Mouse (Mus musculus) hindbrain, embryonic 13.5 days (tissue): ENCODE measurements around the gene Olfr248. TPM values are rescaled to one million over a fixed set of nuclear protein-coding genes. Genes with fewer than 3 reads are reported as not detected.
"Not testable (repeated sequence)": the region's sequence is repeated elsewhere in the genome, so short reads cannot be mapped to it uniquely, and the experiment has no call there.

Source experiments
- ATAC-seq: fragments of 200-750 bp; cut with Nextera tagmentation; 2 replicates; pipeline ENCODE4 v1.8.0; 2017; ENCODE audit warnings: moderate TSS enrichment; ENCODE audit not compliant: low FRiP score
- H3K27ac ChIP-seq: fragments of 300-500 bp; sonication (generic); 2 replicates; pipeline ENCODE4 v1.5.1; 2015; ENCODE audit warnings: inconsistent platforms, mild to moderate bottlenecking, moderate library complexity
- H3K27me3 ChIP-seq: fragments of 300-500 bp; sonication (generic); 2 replicates; pipeline ENCODE4 v1.6.1; 2015; ENCODE audit warnings: mild to moderate bottlenecking, inconsistent platforms
- H3K36me3 ChIP-seq: fragments of 300-500 bp; sonication (generic); 2 replicates; pipeline ENCODE4 v1.6.1; 2015; ENCODE audit warnings: mild to moderate bottlenecking, inconsistent platforms
- H3K4me1 ChIP-seq: fragments of 300-500 bp; sonication (generic); replicated peaks from 2 replicates; pipeline ENCODE4 v1.6.1; 2015; ENCODE audit warnings: inconsistent platforms
- H3K4me2 ChIP-seq: fragments of 300-500 bp; sonication (generic); 2 replicates; pipeline ENCODE4 v1.6.1; 2015; ENCODE audit warnings: inconsistent platforms, mild to moderate bottlenecking, moderate library complexity
- H3K4me3 ChIP-seq: fragments of 300-500 bp; sonication (generic); 2 replicates; pipeline ENCODE4 v1.5.1; 2015; ENCODE audit warnings: mild to moderate bottlenecking, inconsistent platforms
- H3K9ac ChIP-seq: fragments of 300-500 bp; sonication (generic); 2 replicates; pipeline ENCODE4 v1.6.1; 2015; ENCODE audit warnings: mild to moderate bottlenecking, inconsistent platforms
- H3K9me3 ChIP-seq: fragments of 300-500 bp; sonication (generic); 2 replicates; pipeline ENCODE4 v1.6.1; 2016; ENCODE audit warnings: inconsistent platforms
- WGBS: fragments of 180-500 bp; shearing (Covaris S2); methylation state at CpG from one replicate; pipeline ENCODE4 v1.1.7; 2015; 5-methylcytosine and 5-hydroxymethylcytosine counted together
- polyA plus RNA-seq: library from polyadenylated mRNA; unstranded; fragments of >200 nt; fragmentation: Nextera tagmentation; extraction: Ambion mirVana; gene quantifications from 2 replicates; pipeline ENCODE4 v1.2.1, GENCODE M21; 2015

Olfr248 gene
- polyA plus RNA-seq, result not detected in 2 replicates

DNA sequence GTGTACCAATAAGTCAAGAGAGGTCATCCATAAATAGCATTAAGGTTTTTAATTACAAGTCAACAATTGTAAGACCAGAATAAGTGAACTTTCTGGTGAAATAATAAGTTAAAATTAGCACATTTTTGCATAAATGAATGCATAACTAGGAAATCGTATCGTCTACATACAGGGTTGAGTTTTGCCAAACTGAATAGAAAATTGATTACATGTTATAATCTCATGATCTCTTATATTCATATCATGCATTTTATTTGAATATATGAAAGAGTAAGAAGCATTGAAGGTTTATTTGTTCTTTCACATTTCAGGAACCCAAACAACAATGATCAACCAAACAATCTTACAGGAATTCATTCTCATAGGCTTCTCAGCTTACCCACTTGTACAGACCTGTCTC lies at the start of gene Olfr248:
Gene Olfr248 (plus strand): TSS at position 301 of the 400 bp plus-strand sequence.
- Histone ChIP-seq H3K4me3 (no peak within 1 kb of the TSS), H3K4me1 (no peaks in the 10 kb centered on the region), H3K36me3 (no peaks in the 10 kb centered on the region), H3K9ac (no peak within 1 kb of the TSS), H3K27ac (no peak within 1 kb of the TSS), H3K27me3 (no peaks in the 10 kb centered on the region), H3K4me2 (no peak within 1 kb of the TSS), H3K9me3 (no peaks in the 10 kb centered on the region)
- ATAC-seq, result no peak
- WGBS, result 91% methylated on average over 2 of the region's 2 CpGs

- not testable (repeated sequence) for H3K9ac ChIP-seq, ATAC-seq, H3K4me2 ChIP-seq, H3K27me3 ChIP-seq, H3K9me3 ChIP-seq, H3K4me1 ChIP-seq, H3K36me3 ChIP-seq, H3K27ac ChIP-seq, H3K4me3 ChIP-seq
- WGBS, result 84% methylated on average over 1 of the region's 1 CpGs
These were observed 37.2 kb upstream of the Olfr248 start for GRCm38 (mm10) chr1:174353636-174354035.

- Histone ChIP-seq H3K27me3 (no peaks in the 10 kb centered on the region), H3K36me3 (no peaks in the 10 kb centered on the region), H3K4me2 (no peak overlapping the region), H3K9me3 (no peaks in the 10 kb centered on the region), H3K27ac (no peak overlapping the region), H3K4me1 (no peaks in the 10 kb centered on the region), H3K4me3 (no peak overlapping the region), H3K9ac (no peak overlapping the region)
- 85% methylated on average over 5 of the region's 5 CpGs for WGBS
- no peak for ATAC-seq
These were observed 36.2 kb upstream of the Olfr248 start for GRCm38 (mm10) chr1:174354640-174355039.

DNA sequence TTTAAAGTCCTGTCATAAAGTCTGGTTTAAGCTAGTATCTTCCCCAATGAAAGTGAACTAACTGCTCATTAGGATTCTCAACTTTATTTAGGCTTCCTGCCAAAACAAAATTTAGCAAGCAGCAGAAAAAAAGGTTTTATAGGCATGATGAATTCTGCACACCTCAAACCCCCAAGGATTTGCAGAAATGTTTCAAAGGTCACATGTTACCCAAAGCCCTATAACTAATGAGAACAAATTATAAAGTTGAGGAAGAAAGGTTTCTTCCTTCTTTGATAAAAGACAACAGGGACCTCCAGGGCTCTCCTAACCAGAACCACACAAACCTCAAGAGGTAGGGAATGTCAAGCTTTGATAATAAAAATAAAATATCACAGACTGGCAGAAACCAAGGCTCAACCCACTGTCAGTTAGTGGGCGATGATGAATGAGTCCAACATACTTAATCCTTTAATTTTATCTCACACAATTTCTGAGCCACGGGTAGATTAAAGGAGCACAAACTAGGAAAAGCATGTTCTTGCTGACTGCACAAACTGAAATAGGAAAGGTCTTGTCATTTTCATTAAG lies 25.9 kb upstream of the Olfr248 start, which contains the start of gene Olfr417:
Gene Olfr417 (plus strand): TSS at position 241 of the 570 bp plus-strand sequence.
- Histone ChIP-seq H3K9me3 (no peaks in the 10 kb centered on the region), H3K27me3 (no peaks in the 10 kb centered on the region), H3K36me3 (no peaks in the 10 kb centered on the region), H3K27ac (no peak within 1 kb of the TSS), H3K9ac (no peak within 1 kb of the TSS), H3K4me2 (no peak within 1 kb of the TSS), H3K4me3 (no peak within 1 kb of the TSS), H3K4me1 (no peaks in the 10 kb centered on the region)
- 69% methylated on average over 2 of the region's 2 CpGs for WGBS
- ATAC-seq, result no peak

DNA sequence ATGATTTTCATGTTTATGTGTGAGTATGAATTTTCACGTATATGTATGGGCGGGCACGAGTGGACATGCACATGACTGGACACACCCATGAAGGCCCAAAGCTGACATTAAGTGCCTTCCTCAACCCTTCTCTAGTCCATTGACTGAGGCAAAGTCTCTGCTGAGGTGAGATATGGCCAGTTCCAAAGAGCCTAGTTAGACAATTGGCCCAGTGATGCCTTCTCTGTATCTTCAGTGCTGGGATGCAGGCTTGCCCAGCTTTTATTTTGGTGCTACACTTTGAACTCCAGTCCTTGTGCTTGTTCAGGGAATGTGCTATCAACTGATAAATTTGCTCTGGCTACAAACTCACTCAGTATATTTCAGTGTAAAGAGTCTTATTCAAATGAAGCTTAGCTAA lies 17.0 kb upstream of the Olfr248 start:
- Histone ChIP-seq H3K27ac (no peak overlapping the region), H3K9me3 (no peaks in the 10 kb centered on the region), H3K4me2 (no peak overlapping the region), H3K4me1 (no peaks in the 10 kb centered on the region), H3K4me3 (no peak overlapping the region), H3K36me3 (no peaks in the 10 kb centered on the region), H3K9ac (no peak overlapping the region), H3K27me3 (no peaks in the 10 kb centered on the region)
- WGBS, result 96% methylated on average over 3 of the region's 3 CpGs
- no peak for ATAC-seq

DNA sequence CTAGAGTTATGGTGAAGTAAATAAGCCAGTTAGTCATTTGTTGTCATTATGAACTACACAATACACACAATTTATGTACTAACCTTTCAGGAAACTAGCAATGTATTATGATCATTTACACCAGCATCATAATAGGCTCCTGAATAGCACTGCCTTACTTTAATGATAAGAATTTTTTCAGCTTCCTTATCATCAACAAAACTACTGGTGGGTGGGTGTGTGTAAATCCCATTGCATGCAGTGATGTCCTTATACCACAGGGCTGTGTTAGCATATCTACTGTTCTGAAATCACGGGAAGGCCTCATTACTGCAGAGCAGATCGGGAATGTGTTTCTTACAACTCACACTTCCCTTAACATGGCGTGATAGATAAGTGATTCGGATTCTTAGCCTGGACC lies 32.1 kb downstream of the Olfr248 start:
- no peak overlapping the region for H3K9ac ChIP-seq
- H3K9me3 ChIP-seq, result no peaks in the 10 kb centered on the region
- H3K36me3 ChIP-seq, result no peaks in the 10 kb centered on the region
- no peak overlapping the region for H3K27ac ChIP-seq
- no peak for ATAC-seq
- H3K4me1 ChIP-seq, result no peaks in the 10 kb centered on the region
- no peak overlapping the region for H3K4me2 ChIP-seq
- 88% methylated on average over 4 of the region's 4 CpGs for WGBS
- no peaks in the 10 kb centered on the region for H3K27me3 ChIP-seq
- no peak overlapping the region for H3K4me3 ChIP-seq

DNA sequence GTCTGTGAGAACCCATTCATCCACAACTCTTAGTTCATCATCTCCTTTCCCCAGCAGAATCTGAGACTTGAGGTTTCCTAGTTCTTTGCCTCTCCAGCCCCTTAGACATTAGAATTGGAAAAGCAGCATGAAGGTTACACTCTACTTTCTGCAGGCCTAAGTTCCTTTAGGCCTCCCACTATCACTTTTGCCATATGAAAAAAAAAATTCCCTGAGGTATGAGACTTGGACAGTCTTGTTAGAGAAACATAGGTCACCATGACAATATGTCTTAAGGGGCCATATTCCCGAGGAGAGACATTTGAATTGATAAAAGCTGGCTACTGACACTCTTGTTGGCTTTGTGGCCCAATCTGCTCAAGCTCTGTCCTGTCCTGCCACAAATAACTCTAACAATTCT lies 32.9 kb downstream of the Olfr248 start, which contains the start of gene Olfr414:
Gene Olfr414 (plus strand): TSS at position 301 of the 400 bp plus-strand sequence.
- no peak within 1 kb of the TSS for H3K4me2 ChIP-seq
- H3K27ac ChIP-seq, result no peak within 1 kb of the TSS
- H3K27me3 ChIP-seq, result no peaks in the 10 kb centered on the region
- no peak within 1 kb of the TSS for H3K4me3 ChIP-seq
- WGBS, result 62% methylated on average over 1 of the region's 1 CpGs
- no peaks in the 10 kb centered on the region for H3K9me3 ChIP-seq
- ATAC-seq, result no peak
- H3K9ac ChIP-seq, result no peak within 1 kb of the TSS
- H3K36me3 ChIP-seq, result no peaks in the 10 kb centered on the region
- no peaks in the 10 kb centered on the region for H3K4me1 ChIP-seq

DNA sequence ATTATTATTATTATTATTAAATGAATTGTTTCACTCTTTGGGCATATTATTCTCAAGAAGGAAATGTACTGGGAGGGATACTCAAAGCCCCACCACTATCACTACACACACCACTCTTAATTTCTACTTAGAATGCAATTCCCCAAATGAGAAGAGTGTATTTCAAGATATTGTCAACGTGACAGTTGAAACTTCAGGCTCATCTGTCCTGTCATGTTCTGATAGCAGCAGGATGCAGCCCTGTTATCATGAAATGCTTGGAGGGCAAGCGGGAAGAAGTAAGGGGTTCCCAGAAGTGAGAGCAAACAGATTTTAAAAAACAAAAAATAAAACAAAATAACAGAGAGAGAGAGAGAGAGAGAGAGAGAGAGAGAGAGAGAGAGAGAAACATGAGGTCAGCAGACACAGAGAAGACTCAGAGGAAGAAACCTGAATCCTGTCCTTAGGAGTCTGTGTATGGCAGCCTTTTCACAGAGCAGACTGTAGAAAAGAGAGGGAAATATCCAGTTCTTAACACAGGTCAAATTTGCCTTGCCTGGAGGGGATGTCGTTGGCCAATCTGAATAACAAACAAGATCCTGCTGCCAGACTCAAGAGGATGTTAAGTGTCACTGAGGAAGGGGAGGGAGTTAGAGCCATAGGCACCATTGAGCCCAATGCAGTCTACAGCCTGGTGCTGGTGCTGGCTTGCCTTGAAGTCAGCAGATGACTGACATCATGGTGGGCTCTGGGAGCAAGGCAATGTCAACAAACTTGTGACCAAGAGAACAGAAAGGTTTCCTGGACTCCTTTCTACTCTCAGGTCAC lies 35.5 kb downstream of the Olfr248 start:
- no peak overlapping the region for H3K4me2 ChIP-seq
- no peak overlapping the region for H3K4me3 ChIP-seq
- no peak overlapping the region for H3K27ac ChIP-seq
- 62% methylated on average over 3 of the region's 3 CpGs for WGBS
- no peaks in the 10 kb centered on the region for H3K27me3 ChIP-seq
- H3K36me3 ChIP-seq, result no peaks in the 10 kb centered on the region
- no peak overlapping the region for H3K9ac ChIP-seq
- H3K4me1 ChIP-seq, result no peaks in the 10 kb centered on the region
- no peak for ATAC-seq
- no peaks in the 10 kb centered on the region for H3K9me3 ChIP-seq

DNA sequence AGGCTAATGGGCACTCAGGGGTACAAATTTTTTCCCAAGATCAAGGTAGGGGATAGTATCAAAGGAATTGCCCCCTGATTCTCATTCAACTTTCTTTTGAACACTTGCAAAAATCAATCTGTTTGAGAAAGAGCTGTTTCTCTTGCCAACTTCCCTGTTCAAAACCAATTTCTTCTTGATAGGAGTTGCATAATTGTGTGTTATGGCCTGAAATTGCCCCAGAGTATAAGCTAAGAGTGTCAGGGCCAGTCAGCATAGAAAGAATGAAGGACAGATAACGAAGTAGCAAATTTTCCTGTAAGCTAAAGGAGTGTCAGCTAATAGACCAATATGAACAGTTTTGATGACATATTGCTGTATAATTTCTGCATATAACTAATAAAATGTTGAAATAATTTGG lies 36.6 kb downstream of the Olfr248 start:
- Histone ChIP-seq H3K27me3 (no peaks in the 10 kb centered on the region), H3K4me1 (no peaks in the 10 kb centered on the region), H3K27ac (no peak overlapping the region), H3K9me3 (no peaks in the 10 kb centered on the region), H3K9ac (no peak overlapping the region), H3K36me3 (no peaks in the 10 kb centered on the region), H3K4me2 (no peak overlapping the region), H3K4me3 (no peak overlapping the region)
- no peak for ATAC-seq
- 81% methylated on average over 1 of the region's 1 CpGs for WGBS

DNA sequence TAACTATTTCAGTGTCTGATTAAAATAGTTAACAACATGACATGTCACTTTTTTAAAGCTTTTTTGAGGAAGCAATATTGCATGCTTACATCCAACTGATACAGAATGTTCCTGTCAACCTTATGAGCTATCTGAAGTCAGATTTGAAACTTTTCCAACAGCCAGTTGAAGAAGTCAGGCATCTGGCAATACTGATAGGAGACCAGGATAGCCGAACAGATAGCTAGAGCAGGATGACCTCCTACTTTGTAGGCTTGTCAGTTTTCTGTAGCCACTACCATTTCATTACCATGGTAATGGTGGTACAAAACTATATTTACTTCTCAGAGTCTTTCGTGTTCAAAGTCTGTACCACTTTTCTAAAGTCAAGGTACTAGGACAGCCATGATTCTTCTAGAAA lies 37.6 kb downstream of the Olfr248 start:
- no peak overlapping the region for H3K4me2 ChIP-seq
- no peak overlapping the region for H3K27ac ChIP-seq
- 92% methylated on average over 2 of the region's 2 CpGs for WGBS
- H3K4me1 ChIP-seq, result no peaks in the 10 kb centered on the region
- no peak for ATAC-seq
- no peak overlapping the region for H3K4me3 ChIP-seq
- no peak overlapping the region for H3K9ac ChIP-seq
- H3K9me3 ChIP-seq, result no peaks in the 10 kb centered on the region
- no peaks in the 10 kb centered on the region for H3K27me3 ChIP-seq
- H3K36me3 ChIP-seq, result no peaks in the 10 kb centered on the region

DNA sequence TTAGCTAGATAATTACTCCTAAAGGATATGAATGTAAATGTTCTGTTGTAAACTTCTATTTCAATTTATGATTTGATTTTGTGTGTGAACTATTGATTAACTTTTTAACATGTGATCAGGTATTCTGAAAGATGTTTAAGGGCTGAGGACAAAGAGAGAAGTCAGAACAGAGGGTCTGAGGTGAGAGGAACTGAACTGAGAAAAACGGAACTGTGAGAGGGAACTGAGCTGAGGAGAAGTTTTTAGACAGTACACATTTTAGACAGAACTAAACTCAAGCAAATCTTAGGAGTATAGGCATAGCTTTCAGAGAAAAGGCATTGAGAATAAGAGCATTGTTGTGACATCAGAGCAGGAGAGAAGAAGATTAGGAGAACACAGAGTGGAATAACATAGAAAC lies 43.3 kb downstream of the Olfr248 start:
- ATAC-seq, result no peak
- Histone ChIP-seq H3K4me1 (no peaks in the 10 kb centered on the region), H3K4me2 (no peak overlapping the region)

More for the DNA sequence above, 43.3 kb downstream of the Olfr248 start:
- Histone ChIP-seq H3K9ac (no peak overlapping the region), H3K27ac (no peak overlapping the region), H3K9me3 (no peaks in the 10 kb centered on the region), H3K27me3 (no peaks in the 10 kb centered on the region), H3K36me3 (no peaks in the 10 kb centered on the region), H3K4me3 (no peak overlapping the region)
- WGBS, result 52% methylated on average over 1 of the region's 1 CpGs
